Mouse (Mus musculus) forebrain, embryonic 11.5 days (tissue): ENCODE measurements around the gene Pip5k1b. TPM values are rescaled to one million over a fixed set of nuclear protein-coding genes. Genes with fewer than 3 reads are reported as not detected.

ENCODE experiments used
- ATAC-seq: fragments of 200-750 bp; cut with Nextera tagmentation; replicated peaks from 2 replicates; pipeline ENCODE4 v1.8.0; 2017; ENCODE audit warnings: moderate TSS enrichment; ENCODE audit not compliant: low FRiP score
- DNase-seq: peaks from one replicate; pipeline ENCODE4 v3.0.0-alpha.2; 2017; ENCODE audit warnings: low spot score
- H3K27ac ChIP-seq: fragments of 300-500 bp; sonication (generic); 2 replicates; pipeline ENCODE4 v1.5.1; 2014; ENCODE audit warnings: low read depth, low read length
- H3K27me3 ChIP-seq: fragments of 300-500 bp; sonication (generic); 2 replicates; pipeline ENCODE4 v1.6.1; 2014; ENCODE audit warnings: mild to moderate bottlenecking, low read length, mixed read lengths; ENCODE audit not compliant: control insufficient read depth, insufficient read depth
- H3K36me3 ChIP-seq: fragments of 300-500 bp; sonication (generic); 2 replicates; pipeline ENCODE4 v1.6.1; 2014; ENCODE audit warnings: mild to moderate bottlenecking, low read length, moderate library complexity, mixed read lengths; ENCODE audit not compliant: control insufficient read depth, insufficient read depth
- H3K4me1 ChIP-seq: fragments of 300-500 bp; sonication (generic); replicated peaks from 2 replicates; pipeline ENCODE4 v1.6.1; 2014; ENCODE audit warnings: low read length, mixed read lengths; ENCODE audit not compliant: control insufficient read depth, insufficient read depth
- H3K4me2 ChIP-seq: fragments of 300-500 bp; sonication (generic); 2 replicates; pipeline ENCODE4 v1.6.1; 2014; ENCODE audit warnings: low read depth, mild to moderate bottlenecking, low read length, moderate library complexity, mixed read lengths; ENCODE audit not compliant: severe bottlenecking
- H3K4me3 ChIP-seq: fragments of 300-500 bp; sonication (generic); 2 replicates; pipeline ENCODE4 v1.5.1; 2014; ENCODE audit warnings: low read depth, low read length
- H3K9ac ChIP-seq: fragments of 300-500 bp; sonication (generic); 2 replicates; pipeline ENCODE4 v1.6.1; 2014; ENCODE audit warnings: low read length
- H3K9me3 ChIP-seq: fragments of 300-500 bp; sonication (generic); 2 replicates; pipeline ENCODE4 v1.6.1; 2016; ENCODE audit warnings: low read length, mixed read lengths; ENCODE audit not compliant: control insufficient read depth
- WGBS: fragments of 180-500 bp; shearing (Covaris S2); extraction: QIAGEN DNeasy Blood & Tissue Kit; methylation state at CpG from one replicate; pipeline ENCODE4 v1.1.7; 2014; 5-methylcytosine and 5-hydroxymethylcytosine counted together
- polyA plus RNA-seq: library from polyadenylated mRNA; unstranded; fragments of >200 nt; fragmentation: Nextera tagmentation; extraction: Ambion mirVana; gene quantifications from 2 replicates; pipeline ENCODE4 v1.2.1, GENCODE M21; 2014

Gene Pip5k1b
- polyA plus RNA-seq, 1 experiment from 2014 or later, result 2.2 TPM

DNA sequence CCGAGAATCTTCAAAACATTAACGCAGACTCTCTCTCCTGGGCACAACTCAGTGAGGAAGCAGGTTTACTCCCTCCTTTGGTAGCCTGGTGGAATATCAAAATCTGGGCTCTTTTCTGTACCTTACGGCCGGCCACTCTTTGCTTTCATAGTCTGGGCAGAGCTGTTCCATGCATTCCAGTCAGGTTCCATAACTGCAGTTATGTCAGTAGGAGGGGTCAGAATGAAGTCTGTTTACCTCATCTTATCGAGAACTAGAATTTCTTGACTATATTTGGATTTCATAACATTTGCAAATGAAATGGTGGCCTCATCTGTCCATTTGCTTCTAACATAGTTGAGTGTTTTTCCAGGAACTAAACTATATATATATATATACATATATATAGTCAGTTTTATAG is 55.2 kb downstream of the Pip5k1b start:
- no peaks in the 10 kb centered on the region for H3K36me3 ChIP-seq
- H3K9ac ChIP-seq, result no peak overlapping the region
- H3K27me3 ChIP-seq, result no peaks in the 10 kb centered on the region
- H3K27ac ChIP-seq, result no peak overlapping the region
- no peak for ATAC-seq
- no peak overlapping the region for H3K4me3 ChIP-seq
- no peaks in the 10 kb centered on the region for H3K4me1 ChIP-seq
- no peaks in the 10 kb centered on the region for H3K9me3 ChIP-seq
- DNase-seq, result no peak
- 88% methylated on average over 5 of the region's 5 CpGs for WGBS
- no peak overlapping the region for H3K4me2 ChIP-seq

GRCm38 (mm10) chr19:24499291-24499690 is 56.4 kb downstream of the Pip5k1b start:
- no peaks in the 10 kb centered on the region for H3K4me1 ChIP-seq
- DNase-seq (no peak), ATAC-seq (no peak)
- 78% methylated on average over 3 of the region's 3 CpGs for WGBS
- H3K4me3 ChIP-seq, result no peak overlapping the region
- H3K27me3 ChIP-seq, result no peaks in the 10 kb centered on the region
- no peak overlapping the region for H3K4me2 ChIP-seq
- H3K9ac ChIP-seq, result no peak overlapping the region
- H3K36me3 ChIP-seq, result no peaks in the 10 kb centered on the region
- H3K27ac ChIP-seq, result no peak overlapping the region
- H3K9me3 ChIP-seq, result no peaks in the 10 kb centered on the region

GRCm38 (mm10) chr19:24493887-24494286 is 61.8 kb downstream of the Pip5k1b start:
- DNase-seq, result no peak
- Histone ChIP-seq H3K27ac (no peak overlapping the region), H3K4me1 (no peaks in the 10 kb centered on the region), H3K9ac (no peak overlapping the region), H3K27me3 (no peaks in the 10 kb centered on the region), H3K4me3 (no peak overlapping the region), H3K36me3 (no peaks in the 10 kb centered on the region), H3K4me2 (no peak overlapping the region), H3K9me3 (no peaks in the 10 kb centered on the region)
- WGBS, result 90% methylated on average over 4 of the region's 4 CpGs
- no peak for ATAC-seq

DNA sequence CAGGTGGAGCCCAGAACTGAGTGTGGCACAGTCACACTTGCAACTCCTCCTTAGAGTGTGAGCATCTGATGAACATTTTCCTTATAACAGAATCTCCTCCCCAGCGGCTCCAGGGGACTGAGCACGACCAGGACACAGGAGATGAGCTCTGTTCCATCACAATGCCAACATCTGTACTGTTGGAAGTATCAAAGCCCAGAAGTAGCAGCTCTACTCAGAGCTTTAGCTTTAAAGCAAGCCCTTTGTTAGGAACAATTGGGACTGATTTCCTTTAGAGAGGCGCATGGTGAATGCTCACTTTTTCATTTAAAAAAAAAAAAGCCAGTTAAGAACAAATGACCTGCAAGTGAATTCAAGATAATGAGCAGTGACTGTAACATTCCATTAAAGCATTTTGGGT is 63.8 kb downstream of the Pip5k1b start:
- DNase-seq (no peak), ATAC-seq (no peak)
- H3K4me3 ChIP-seq, result no peak overlapping the region
- H3K27me3 ChIP-seq, result no peaks in the 10 kb centered on the region
- H3K9ac ChIP-seq, result no peak overlapping the region
- no peaks in the 10 kb centered on the region for H3K36me3 ChIP-seq
- WGBS, result 16% methylated on average over 3 of the region's 3 CpGs
- H3K4me1 ChIP-seq, result no peaks in the 10 kb centered on the region
- H3K9me3 ChIP-seq, result no peaks in the 10 kb centered on the region
- no peak overlapping the region for H3K4me2 ChIP-seq
- H3K27ac ChIP-seq, result no peak overlapping the region

- no peaks in the 10 kb centered on the region for H3K27me3 ChIP-seq
- no peak overlapping the region for H3K27ac ChIP-seq
- DNase-seq (no peak), ATAC-seq (no peak)
- no peak overlapping the region for H3K4me2 ChIP-seq
- H3K9ac ChIP-seq, result no peak overlapping the region
- whole genome bisulfite sequencing, result 77% methylated on average over 5 of the region's 5 CpGs
- no peaks in the 10 kb centered on the region for H3K36me3 ChIP-seq
- H3K4me1 ChIP-seq, result no peaks in the 10 kb centered on the region
- H3K4me3 ChIP-seq, result no peak overlapping the region
- no peaks in the 10 kb centered on the region for H3K9me3 ChIP-seq
These were observed 65.4 kb downstream of the Pip5k1b start for GRCm38 (mm10) chr19:24490275-24490674.

DNA sequence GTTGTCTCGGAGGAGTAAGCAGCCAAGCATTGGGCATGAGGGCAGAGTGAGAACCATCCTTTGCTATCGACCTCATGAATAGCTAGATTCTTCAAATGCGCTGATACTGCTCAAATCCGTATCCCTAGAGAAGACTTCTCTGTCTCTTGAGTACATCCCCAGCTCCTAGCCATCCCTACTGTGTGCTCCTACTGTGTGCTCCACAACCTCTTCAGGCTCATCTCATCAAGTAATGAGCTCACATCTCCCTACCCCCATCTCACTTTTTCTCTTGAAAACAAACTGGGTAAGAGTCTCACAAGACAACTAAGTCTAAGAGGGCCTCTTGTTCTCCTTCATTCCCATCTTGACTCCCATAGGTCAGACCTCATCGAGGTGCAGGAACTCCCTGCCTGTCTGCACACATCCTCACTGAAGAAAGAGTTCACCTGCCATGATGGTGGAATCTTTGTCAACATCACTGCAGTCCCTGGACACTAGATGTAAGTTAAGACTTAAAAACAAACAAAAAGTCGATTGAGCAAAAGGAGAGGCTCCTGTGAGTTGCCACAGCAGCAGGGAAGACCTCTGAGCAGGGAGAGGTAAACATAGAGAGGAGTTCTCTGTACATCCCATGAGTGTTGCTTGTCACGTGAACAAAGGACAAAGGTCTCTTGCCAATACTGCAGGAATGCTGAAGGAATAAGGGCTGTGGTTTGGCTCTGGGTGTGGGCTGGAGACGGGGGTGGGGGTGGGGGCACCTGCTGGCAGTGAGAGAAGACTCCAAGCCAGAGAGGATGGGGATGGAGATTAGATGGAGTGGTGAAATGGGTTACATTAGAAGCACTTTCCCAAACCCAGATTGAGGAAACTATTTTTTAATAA is 69.0 kb downstream of the Pip5k1b start:
- 79% methylated on average over 8 of the region's 8 CpGs for WGBS
- H3K4me3 ChIP-seq, result no peak overlapping the region
- no peaks in the 10 kb centered on the region for H3K36me3 ChIP-seq
- DNase-seq (no peak), ATAC-seq (no peak)
- H3K4me2 ChIP-seq, result no peak overlapping the region
- 0 out of 2 replicates have a peak, but pooled peaks cover 1% of the 10 kb centered on the region for H3K4me1 ChIP-seq
- H3K9ac ChIP-seq, result no peak overlapping the region
- no peaks in the 10 kb centered on the region for H3K27me3 ChIP-seq
- H3K9me3 ChIP-seq, result no peaks in the 10 kb centered on the region
- H3K27ac ChIP-seq, result no peak overlapping the region

GRCm38 (mm10) chr19:24484612-24485194 is 71.0 kb downstream of the Pip5k1b start:
- H3K9ac ChIP-seq, result no peak overlapping the region
- H3K27ac ChIP-seq, result no peak overlapping the region
- WGBS, result 20% methylated on average over 4 of the region's 4 CpGs
- H3K9me3 ChIP-seq, result no peaks in the 10 kb centered on the region
- no peak overlapping the region for H3K4me3 ChIP-seq
- ATAC-seq (peak; percentile 66), DNase-seq (no peak)
- H3K36me3 ChIP-seq, result no peaks in the 10 kb centered on the region
- H3K4me2 ChIP-seq, result no peak overlapping the region
- H3K4me1 ChIP-seq, result 0 out of 2 replicates have a peak, but pooled peaks cover 1% of the 10 kb centered on the region
- no peaks in the 10 kb centered on the region for H3K27me3 ChIP-seq

DNA sequence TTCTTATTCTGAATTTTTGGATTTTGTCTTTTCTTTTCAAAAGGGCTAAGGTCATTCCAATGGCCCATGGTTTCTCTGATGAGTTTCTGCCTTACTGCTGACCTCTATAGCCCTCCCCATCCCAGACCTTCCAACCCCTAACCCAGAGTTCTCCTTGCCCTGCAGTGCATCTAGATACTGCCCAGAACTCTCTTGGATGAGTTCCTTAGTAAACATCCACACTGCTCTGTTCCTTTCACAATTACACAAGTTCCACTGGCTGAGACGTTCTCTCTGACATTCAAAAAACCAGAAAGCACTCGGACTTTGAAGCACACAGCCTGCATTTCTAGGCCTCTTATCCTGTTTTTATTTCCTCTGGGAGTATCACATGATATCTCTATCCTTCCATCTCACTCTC is 74.8 kb downstream of the Pip5k1b start:
- no peak for DNase-seq
- 77% methylated on average over 2 of the region's 2 CpGs for WGBS
- Histone ChIP-seq H3K27ac (no peak overlapping the region), H3K27me3 (no peaks in the 10 kb centered on the region), H3K36me3 (no peaks in the 10 kb centered on the region), H3K9me3 (no peaks in the 10 kb centered on the region), H3K4me2 (no peak overlapping the region), H3K4me3 (no peak overlapping the region), H3K4me1 (0 out of 2 replicates have a peak, but pooled peaks cover 1% of the 10 kb centered on the region), H3K9ac (no peak overlapping the region)
- no peak for ATAC-seq
